Mouse (Mus musculus): ENCODE measurements at regions not wholly inside any gene's neighbourhood (a gene's known extent, or its start where the extent isn't known, plus 50 kb on each side); places are given as distances from the start of the nearest gene placed in this dataset.

DNA sequence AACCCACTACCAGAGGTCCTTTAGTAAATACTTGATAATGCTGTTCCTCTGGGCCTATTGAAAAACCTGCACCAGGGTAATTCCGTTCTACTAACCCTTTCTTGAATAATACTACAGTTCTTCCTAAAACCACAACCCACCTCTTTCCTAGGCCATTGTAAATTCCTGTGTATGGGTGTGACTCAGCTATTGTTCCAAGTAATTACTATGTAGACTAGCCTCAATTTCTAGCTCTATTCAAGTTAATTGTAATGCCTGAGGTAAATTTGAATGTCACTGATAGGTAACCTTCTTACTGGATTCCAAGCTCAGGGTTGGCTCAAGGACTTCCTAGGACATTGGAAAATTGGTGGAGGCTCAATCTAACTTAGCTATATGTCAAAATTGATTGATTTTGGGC is 185.1 kb upstream of the Slc5a7 start:
- Histone ChIP-seq H3K4me3 (ENCODE audit: low read depth, low read length) (no peak overlapping the region), H3K9me3 (ENCODE audit: control insufficient read depth, low read length) (no peaks in the 10 kb centered on the region), H3K4me1 (replicated peaks; ENCODE audit: control insufficient read depth, insufficient read depth) (no peaks in the 10 kb centered on the region), H3K4me2 (replicated peaks; ENCODE audit: low read depth) (no peak overlapping the region), H3K27ac (replicated peaks) (no peak overlapping the region), H3K36me3 (ENCODE audit: control insufficient read depth, insufficient read depth, low read length) (no peaks in the 10 kb centered on the region), H3K9ac (ENCODE audit: low read length) (no peak overlapping the region), H3K27me3 (ENCODE audit: control insufficient read depth, insufficient read depth, low read length) (no peaks in the 10 kb centered on the region)
- ATAC-seq (ENCODE audit: low FRiP score, low TSS enrichment) (no peak), DNase-seq (ENCODE audit: low spot score) (no peak)
- TF ChIP-seq EP300 (optimal IDR thresholded peaks at IDR 0.05) (no peak), CTCF (IDR thresholded peaks at IDR 0.05; ENCODE audit: low read depth) (no peak)
- WGBS = 76% methylated on average over 1 of the region's 1 CpGs

DNA sequence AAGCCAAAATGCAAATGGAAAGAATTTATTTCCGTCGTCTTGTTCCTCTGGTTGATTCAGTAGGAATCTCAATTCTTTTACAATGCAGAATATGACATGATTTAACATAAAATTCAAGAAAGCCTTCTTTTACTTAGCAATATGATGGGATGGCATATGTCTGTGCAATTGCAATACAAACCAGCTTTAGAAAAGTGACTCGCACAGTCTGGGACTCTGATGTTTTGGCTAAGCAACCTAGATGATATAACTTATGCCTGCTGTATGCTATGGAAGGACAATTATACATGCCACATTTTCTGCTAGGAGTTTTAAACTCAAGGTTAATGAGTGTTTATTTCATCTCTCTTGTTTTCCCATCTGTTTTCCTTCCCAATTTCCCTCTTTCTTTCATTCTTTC is 141.1 kb upstream of the Slc5a7 start:
- Histone ChIP-seq H3K9me3 (ENCODE audit: control insufficient read depth, low read length) (no peaks in the 10 kb centered on the region), H3K4me3 (ENCODE audit: low read depth, low read length) (no peak overlapping the region), H3K27me3 (ENCODE audit: control insufficient read depth, insufficient read depth, low read length) (no peaks in the 10 kb centered on the region), H3K4me1 (replicated peaks; ENCODE audit: control insufficient read depth, insufficient read depth) (no peaks in the 10 kb centered on the region), H3K9ac (ENCODE audit: low read length) (no peak overlapping the region), H3K4me2 (replicated peaks; ENCODE audit: low read depth) (no peak overlapping the region), H3K27ac (replicated peaks) (no peak overlapping the region), H3K36me3 (ENCODE audit: control insufficient read depth, insufficient read depth, low read length) (no peaks in the 10 kb centered on the region)
- no peak for ATAC-seq (ENCODE audit: low FRiP score, low TSS enrichment)
- no peak for DNase-seq (ENCODE audit: low spot score)
- no peak for TF ChIP-seq EP300 (optimal IDR thresholded peaks at IDR 0.05)
- TF ChIP-seq CTCF (IDR thresholded peaks at IDR 0.05; ENCODE audit: low read depth) = no peak
- 89% methylated on average over 3 of the region's 3 CpGs for WGBS

DNA sequence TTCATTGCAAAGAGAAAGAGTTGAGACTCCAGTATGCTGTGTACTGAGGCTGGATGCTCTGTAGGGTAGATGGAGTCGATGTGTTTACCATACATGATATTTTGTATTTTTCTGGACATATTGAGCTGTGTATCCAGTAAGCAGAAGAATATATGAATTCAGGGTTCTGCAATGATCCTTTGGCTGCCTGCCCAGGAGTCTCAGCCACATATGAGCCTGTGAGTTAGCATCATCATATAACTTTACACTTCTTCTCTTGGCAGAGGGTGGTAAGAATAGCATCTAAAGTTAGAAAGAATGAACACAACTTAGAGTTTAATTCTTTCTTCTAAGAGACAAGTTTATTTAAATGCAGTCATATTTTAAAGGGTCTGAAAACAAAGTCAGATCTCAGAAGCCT is 139.6 kb upstream of the Slc5a7 start:
- Histone ChIP-seq H3K36me3 (ENCODE audit: control insufficient read depth, insufficient read depth, low read length) (no peaks in the 10 kb centered on the region), H3K27me3 (ENCODE audit: control insufficient read depth, insufficient read depth, low read length) (no peaks in the 10 kb centered on the region), H3K4me2 (replicated peaks; ENCODE audit: low read depth) (no peak overlapping the region), H3K9ac (ENCODE audit: low read length) (no peak overlapping the region), H3K27ac (replicated peaks) (no peak overlapping the region), H3K4me3 (ENCODE audit: low read depth, low read length) (no peak overlapping the region), H3K4me1 (replicated peaks; ENCODE audit: control insufficient read depth, insufficient read depth) (no peaks in the 10 kb centered on the region), H3K9me3 (ENCODE audit: control insufficient read depth, low read length) (no peaks in the 10 kb centered on the region)
- TF ChIP-seq CTCF (IDR thresholded peaks at IDR 0.05; ENCODE audit: low read depth) (no peak), EP300 (optimal IDR thresholded peaks at IDR 0.05) (no peak)
- no peak for ATAC-seq (ENCODE audit: low FRiP score, low TSS enrichment)
- DNase-seq (ENCODE audit: low spot score) = no peak
- WGBS = 61% methylated on average over 1 of the region's 1 CpGs

DNA sequence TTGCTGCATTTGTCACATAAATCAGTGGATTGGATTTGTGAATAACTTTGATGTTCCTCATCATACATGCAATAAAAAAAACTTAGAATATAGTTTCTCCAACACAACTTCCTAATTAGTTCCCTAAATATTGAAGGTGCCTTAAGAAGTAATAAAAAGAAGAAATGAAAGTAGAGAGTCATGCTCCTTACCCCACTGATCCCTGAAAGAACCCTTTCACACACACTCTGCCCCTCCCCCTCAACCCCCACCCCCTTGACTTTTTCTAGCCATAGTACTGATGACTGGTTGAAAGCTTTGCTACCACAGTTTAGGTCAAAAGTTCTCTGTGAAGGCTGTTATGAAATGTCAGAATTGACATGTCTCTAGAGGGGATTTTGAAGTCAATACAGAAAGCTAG is 131.1 kb upstream of the Slc5a7 start:
- no peaks in the 10 kb centered on the region for H3K9me3 ChIP-seq (ENCODE audit: control insufficient read depth, low read length)
- no peak overlapping the region for H3K4me2 ChIP-seq (replicated peaks; ENCODE audit: low read depth)
- H3K27me3 ChIP-seq (ENCODE audit: control insufficient read depth, insufficient read depth, low read length) = no peaks in the 10 kb centered on the region
- DNase-seq (ENCODE audit: low spot score) = no peak
- H3K36me3 ChIP-seq (ENCODE audit: control insufficient read depth, insufficient read depth, low read length) = no peaks in the 10 kb centered on the region
- TF ChIP-seq CTCF (IDR thresholded peaks at IDR 0.05; ENCODE audit: low read depth) = no peak
- no peak for TF ChIP-seq EP300 (optimal IDR thresholded peaks at IDR 0.05)
- H3K4me1 ChIP-seq (replicated peaks; ENCODE audit: control insufficient read depth, insufficient read depth) = no peaks in the 10 kb centered on the region
- no peak overlapping the region for H3K27ac ChIP-seq (replicated peaks)
- H3K4me3 ChIP-seq (ENCODE audit: low read depth, low read length) = no peak overlapping the region
- no peak overlapping the region for H3K9ac ChIP-seq (ENCODE audit: low read length)
- ATAC-seq (ENCODE audit: low FRiP score, low TSS enrichment) = no peak

DNA sequence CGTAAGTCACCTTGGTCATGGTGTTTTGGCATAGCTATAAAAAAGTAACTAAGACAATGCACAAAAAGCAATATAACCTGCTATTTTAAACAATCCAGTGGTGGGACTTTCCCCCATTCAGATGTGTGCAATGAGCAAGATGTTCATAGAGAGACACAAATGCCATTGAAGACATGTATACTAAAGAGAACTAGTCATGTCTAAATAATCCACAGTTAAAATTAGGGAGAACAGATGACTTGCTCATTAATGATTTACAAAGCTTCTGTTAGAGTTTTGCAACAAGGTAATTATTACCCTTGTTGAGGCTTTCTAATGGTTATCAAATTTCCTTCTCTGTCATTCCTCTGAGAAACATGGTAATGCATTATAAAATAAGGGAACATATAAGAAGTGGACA is 115.4 kb upstream of the Slc5a7 start:
- Histone ChIP-seq H3K36me3 (ENCODE audit: control insufficient read depth, insufficient read depth, low read length) (no peaks in the 10 kb centered on the region), H3K4me2 (replicated peaks; ENCODE audit: low read depth) (no peak overlapping the region), H3K9me3 (ENCODE audit: control insufficient read depth, low read length) (no peaks in the 10 kb centered on the region), H3K27me3 (ENCODE audit: control insufficient read depth, insufficient read depth, low read length) (no peaks in the 10 kb centered on the region), H3K4me3 (ENCODE audit: low read depth, low read length) (no peak overlapping the region), H3K27ac (replicated peaks) (no peak overlapping the region), H3K4me1 (replicated peaks; ENCODE audit: control insufficient read depth, insufficient read depth) (no peaks in the 10 kb centered on the region), H3K9ac (ENCODE audit: low read length) (no peak overlapping the region)
- no peak for TF ChIP-seq CTCF (IDR thresholded peaks at IDR 0.05; ENCODE audit: low read depth)
- TF ChIP-seq EP300 (optimal IDR thresholded peaks at IDR 0.05) = no peak
- no peak for DNase-seq (ENCODE audit: low spot score)
- no peak for ATAC-seq (ENCODE audit: low FRiP score, low TSS enrichment)
- 85% methylated on average over 1 of the region's 1 CpGs for WGBS

DNA sequence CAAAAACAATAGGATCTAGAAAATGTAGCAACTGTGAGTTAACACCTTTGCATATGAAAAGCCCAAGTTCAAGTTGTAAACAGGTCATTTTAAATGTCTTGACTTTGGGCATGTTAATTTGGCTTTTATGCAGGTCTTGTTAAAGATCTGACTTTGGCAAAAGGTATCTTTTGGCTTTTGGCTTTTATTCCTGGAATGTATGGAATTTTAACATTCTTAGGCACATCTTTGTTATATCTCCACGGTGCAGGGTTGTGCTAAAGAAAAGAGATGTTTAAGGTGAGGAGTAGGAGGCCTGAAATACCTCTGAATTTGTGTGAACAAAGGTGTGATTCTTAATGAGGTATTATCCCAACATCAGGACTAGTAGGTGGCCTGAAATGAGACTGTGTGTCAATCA is 97.6 kb upstream of the Slc5a7 start:
- ATAC-seq (ENCODE audit: low FRiP score, low TSS enrichment) = no peak
- H3K4me3 ChIP-seq (ENCODE audit: low read depth, low read length) = no peak overlapping the region
- H3K9me3 ChIP-seq (ENCODE audit: control insufficient read depth, low read length) = no peaks in the 10 kb centered on the region
- DNase-seq (ENCODE audit: low spot score) = no peak
- H3K4me2 ChIP-seq (replicated peaks; ENCODE audit: low read depth) = no peak overlapping the region
- H3K9ac ChIP-seq (ENCODE audit: low read length) = no peak overlapping the region
- H3K27me3 ChIP-seq (ENCODE audit: control insufficient read depth, insufficient read depth, low read length) = no peaks in the 10 kb centered on the region
- no peak for TF ChIP-seq CTCF (IDR thresholded peaks at IDR 0.05; ENCODE audit: low read depth)
- H3K27ac ChIP-seq (replicated peaks) = no peak overlapping the region
- H3K36me3 ChIP-seq (ENCODE audit: control insufficient read depth, insufficient read depth, low read length) = no peaks in the 10 kb centered on the region
- no peaks in the 10 kb centered on the region for H3K4me1 ChIP-seq (replicated peaks; ENCODE audit: control insufficient read depth, insufficient read depth)
- WGBS = 42% methylated on average over 1 of the region's 1 CpGs

All from stomach, postnatal 0 days (tissue).